Mouse (Mus musculus) brain, embryonic 14.5 days (tissue): ENCODE measurements at regions not wholly inside any gene's neighbourhood (a gene's known extent, or its start where the extent isn't known, plus 50 kb on each side); places are given as distances from the start of the nearest gene placed in this dataset.

Experiments used
- DNase-seq: peaks from one replicate; pipeline ENCODE4 v3.0.0-alpha.2; 2011; ENCODE audit warnings: low read depth
- CTCF ChIP-seq: fragments of 200-500 bp; IDR thresholded peaks from 2 replicates; pipeline ENCODE4 v1.5.1; 2012; ENCODE audit warnings: inconsistent platforms, mild to moderate bottlenecking, moderate library complexity, borderline replicate concordance; ENCODE audit not compliant: insufficient read depth, insufficient read length; ENCODE audit errors: extremely low read depth
- POLR2A ChIP-seq: fragments of 200-500 bp; IDR thresholded peaks from 2 replicates; pipeline ENCODE4 v1.6.1; 2012; ENCODE audit warnings: mild to moderate bottlenecking, inconsistent platforms, borderline replicate concordance; ENCODE audit not compliant: poor library complexity, insufficient read depth, insufficient read length, severe bottlenecking; ENCODE audit errors: extremely low read depth

DNA sequence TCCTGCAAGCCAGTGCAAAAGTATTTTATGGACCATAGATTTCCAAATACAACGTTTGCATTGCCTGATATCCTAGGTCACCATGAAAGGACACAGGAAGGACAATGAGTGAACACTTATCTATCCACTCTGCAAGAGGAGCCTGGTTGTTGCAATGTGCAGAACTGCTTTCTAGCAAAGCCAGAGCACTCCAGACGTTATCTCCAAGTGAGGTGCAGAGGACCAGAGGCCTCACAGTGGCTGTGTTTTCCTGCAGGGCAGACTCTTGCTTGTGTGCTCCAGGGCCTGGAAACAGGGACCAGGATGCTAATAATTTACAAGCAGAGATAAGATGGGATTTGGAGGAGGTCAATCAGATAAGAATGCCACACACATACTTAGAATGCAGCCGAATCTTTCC, 226.0 kb upstream of the Spdye4c start:
- DNase-seq: no peak
- TF ChIP-seq POLR2A: no peak
- TF ChIP-seq CTCF: no peak

DNA sequence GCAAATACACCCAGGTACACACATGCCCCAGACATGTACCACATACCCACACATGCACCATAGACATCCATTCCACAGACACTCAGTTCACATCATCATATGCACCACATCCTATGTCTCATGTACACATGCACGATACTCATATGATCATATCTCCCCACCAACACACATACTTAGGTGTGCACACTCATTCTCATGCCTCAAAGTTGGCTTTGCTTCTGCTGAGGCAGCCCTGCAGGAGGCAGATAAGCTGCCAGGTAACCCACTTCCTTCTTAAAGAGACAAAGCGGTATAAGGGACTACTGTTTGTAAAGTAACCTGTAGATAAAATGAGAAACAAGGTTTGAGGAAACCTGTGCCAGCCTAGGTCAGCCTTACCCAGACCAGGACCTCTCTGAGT, 225.2 kb upstream of the Spdye4c start:
- no peak for DNase-seq
- TF ChIP-seq POLR2A: no peak

DNA sequence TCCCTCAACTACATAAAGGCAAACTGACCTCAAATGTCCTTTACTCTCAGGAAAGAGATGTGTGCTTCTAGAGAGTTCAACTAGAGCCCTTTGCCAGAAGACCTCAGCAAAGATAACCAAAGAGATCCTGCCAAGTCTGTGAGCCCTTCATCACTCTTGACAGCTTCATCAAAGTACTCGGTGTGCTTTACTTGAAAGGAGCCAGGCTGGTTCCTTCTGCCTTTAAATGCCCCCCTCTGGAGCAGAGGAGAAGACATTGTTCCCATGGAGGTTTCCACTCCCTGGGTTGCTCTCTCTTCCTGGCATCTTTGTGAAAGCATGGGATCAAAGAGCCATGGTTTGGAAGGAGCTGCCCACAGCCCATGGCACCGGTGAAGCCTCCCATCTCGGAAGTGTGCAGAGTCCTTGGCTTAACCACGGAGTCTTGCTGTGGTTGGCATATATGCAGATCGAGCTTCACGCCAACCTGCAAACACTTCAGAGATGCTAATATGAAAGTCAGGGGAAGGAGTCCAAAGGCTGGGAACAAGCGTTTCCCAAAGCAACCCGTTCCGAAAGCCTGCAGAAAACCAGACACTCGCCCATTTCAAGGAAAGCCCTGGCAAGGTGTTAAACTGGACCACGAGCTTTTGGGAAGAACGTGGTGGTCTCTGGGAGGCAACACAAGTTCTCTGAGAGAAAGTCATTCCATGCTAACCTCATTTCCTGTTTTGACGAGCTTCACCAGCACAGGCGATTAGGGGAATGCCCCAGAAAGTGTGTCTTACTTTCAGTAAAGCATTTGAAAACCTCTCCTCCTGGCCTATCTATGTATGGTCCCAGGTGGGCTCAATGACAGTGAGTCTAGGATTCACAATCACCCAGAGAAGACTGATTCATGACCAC, 223.5 kb upstream of the Spdye4c start:
- no peak for DNase-seq
- TF ChIP-seq CTCF (no peak), POLR2A (no peak)

DNA sequence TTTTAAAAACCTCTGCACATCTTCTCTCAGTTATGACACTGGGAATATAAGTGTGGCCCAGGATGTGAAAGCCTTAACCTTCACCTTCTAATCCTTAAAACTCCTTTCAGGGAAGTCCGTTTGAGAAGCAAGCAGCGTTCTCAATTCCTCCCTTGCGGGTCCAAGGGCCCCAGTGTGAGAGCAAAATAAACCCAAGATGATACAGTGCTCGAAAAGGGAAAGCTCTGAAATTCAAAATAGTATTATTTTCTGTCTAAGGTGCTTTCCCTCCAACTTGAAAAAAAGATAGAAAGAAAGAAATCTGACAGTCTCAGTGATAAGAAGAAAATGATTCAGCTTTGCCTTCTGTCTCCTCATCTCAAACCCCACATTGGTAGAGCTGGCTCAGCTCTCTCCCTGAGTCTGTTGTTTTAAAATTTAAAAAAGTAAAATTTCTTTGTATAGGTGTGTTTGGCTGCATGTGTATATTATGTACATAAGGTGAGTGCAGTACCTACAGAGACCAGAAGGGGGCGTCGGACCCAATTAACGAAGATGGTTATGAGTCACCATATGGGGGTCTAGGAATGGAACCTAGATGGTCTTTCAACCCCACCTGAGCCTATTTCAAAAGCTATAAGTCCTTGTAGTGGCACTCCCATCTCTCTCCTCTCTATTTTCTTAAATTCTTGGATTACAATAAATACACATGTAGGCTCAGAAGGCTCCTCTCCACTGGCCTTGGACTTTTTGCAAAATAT, 222.3 kb upstream of the Spdye4c start:
- peak; percentile 45; the same call in 1 of the 2 replicates for TF ChIP-seq CTCF
- TF ChIP-seq POLR2A: no peak
- no peak for DNase-seq

DNA sequence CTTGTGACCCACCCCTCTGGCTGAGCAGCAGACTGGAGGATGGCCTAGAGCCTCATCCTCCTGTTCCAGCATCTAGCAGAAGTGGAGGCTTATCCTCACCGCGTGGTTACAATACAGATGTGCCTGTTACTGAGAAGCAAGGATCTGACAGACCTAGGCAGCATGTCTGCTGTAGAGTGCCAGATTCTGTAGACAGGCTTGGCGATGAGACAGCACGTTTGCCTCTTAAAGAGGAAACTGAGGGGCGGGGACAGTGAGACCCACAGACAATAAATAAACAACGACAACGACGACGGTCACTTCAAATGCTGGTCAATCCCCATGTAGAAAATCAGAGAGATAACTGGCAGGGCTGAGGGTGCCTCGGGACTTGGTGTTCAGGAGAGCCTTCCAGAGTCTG, 220.2 kb upstream of the Spdye4c start:
- TF ChIP-seq CTCF (no peak), POLR2A (no peak)

DNA sequence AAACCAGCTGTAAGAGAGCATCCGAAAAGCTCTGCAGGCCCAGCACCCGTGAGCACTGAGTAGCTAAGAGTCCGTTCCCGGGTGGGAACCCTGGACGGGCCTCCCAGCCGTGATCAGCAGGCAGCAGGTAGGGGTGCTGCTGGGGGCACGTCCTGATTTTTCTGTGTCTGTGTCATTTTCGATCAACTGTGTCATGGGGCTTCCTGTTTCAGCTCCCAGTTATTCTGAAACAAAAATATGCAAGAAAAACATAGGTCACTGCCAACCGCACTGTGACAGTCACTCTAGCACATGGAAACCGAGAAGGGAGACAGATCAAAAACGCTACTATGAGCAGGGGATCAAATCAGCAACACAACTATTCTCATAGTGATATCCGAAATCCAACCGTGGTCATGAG, 218.8 kb upstream of the Spdye4c start:
- no peak for TF ChIP-seq CTCF
- no peak for TF ChIP-seq POLR2A
- DNase-seq: no peak

More for the DNA sequence above, 220.2 kb upstream of the Spdye4c start:
- DNase-seq: no peak

DNA sequence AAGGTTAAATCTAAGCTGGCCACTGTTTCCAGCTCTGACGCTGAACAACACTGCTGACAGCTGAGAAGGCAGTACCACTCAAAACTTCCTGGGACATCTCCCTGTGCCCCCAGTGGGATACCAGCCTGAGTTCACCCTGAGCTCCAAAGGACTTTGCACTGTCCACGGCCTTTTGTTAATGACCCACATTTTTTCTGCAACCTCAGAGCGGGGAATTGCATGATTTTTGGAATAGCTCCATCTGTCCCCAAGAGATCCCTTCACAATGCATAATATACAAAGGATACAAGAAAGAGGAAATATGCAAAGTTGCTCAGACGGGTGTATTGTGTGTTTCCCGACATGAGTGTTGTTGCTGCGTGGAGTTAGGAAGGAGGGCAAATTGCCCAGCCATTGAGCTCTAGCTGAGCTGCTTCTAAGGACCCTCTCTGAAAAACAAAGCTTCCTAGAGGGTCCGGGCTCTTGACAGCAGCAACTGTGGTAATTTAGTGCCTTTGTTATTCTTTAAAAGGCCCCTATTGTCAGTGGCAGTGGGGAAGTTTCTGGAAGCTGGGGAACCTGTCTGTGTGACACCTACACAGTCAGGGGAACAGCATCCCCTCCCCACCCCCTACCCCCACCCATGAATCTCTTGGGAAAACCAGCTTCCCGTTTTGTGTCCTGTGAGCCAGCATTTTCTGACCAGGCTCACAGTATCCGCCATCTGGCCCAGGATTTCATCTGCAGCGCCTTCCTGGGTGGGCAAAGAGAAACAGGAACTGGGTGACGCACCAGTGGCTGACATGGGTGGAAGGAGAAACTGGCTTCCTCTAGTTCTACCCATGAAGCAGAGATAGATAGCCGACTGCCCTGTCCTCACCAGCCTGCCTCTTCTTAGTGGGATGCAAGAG, 217.4 kb upstream of the Spdye4c start:
- DNase-seq: peak; percentile 83
- TF ChIP-seq CTCF (no peak), POLR2A (no peak)

DNA sequence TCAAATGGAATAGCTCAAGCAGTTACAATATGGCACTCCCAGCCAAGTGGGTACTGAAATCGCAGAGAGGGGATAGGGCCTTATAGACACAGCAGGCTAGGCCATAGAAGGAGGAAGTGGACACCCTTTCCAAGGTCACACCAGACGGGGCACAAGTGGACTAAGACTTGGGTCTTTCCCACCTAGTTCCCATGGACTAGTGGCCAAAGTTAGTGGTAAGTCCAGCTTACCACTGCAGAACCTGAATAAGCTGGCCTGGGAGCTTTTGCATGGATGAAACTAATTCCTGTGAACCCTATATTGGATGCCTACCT, 216.8 kb upstream of the Spdye4c start:
- DNase-seq: no peak
- no peak for TF ChIP-seq POLR2A
- TF ChIP-seq CTCF: no peak

DNA sequence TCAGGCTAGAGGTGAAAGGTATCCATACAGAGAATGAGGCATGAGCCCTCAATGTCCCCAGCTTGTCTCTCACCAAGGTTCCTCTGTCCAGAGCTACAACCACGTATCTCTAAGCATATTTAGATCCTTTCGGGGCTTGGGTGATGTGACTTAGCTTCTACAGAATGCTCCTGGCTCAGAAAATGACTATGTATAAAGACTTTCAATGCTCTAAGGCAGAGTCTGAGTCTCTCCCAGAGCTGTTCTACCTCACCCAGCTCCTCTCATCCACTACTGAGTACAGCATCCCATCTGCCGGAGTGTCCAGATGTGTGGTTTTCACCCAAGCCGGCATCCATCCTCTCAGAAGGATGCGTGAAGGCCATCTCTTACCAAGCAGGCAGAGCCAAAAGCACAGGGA, 216.1 kb upstream of the Spdye4c start:
- DNase-seq: no peak
- no peak for TF ChIP-seq CTCF
- no peak for TF ChIP-seq POLR2A

DNA sequence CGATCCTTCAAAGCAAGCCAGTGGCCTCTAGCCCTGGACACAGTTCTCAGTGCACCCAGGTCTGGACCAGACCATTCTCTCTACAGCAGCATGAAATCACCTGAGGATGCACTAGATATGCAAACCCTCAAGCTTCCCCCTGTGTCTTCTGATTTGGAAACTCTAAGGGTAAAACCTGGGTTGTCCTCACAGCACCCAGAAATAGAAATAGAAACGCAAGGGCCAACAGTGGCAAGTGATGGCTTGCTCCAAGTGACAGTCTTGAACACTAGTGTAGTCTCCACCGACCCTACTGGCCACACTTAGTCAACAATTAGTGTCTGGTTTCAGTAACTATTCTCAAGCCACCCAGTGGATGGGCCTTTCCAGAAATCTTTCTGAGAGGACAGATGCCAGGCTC, 215.2 kb upstream of the Spdye4c start:
- TF ChIP-seq POLR2A: no peak
- TF ChIP-seq CTCF: no peak

DNA sequence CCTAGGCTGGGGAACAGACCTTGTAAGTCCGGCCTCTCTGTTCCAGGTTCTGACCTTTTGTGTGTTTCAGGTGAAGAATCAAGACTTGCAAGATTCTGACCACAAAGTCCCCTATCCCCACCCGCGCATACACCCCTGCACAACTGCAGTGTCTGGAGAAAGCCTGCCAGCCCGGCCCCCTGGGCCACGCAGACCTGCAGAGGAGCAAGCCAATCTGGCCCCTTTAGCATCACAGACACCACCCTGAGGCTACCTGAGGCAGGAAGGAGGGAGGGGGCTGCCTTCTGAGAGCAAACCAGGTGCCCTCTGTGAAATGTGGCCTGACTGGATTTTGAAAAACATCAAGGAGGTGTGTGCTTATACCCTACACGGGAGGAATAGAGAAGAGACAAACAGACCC, 213.8 kb upstream of the Spdye4c start:
- no peak for DNase-seq
- TF ChIP-seq POLR2A (no peak), CTCF (no peak)

More for the DNA sequence above, 215.2 kb upstream of the Spdye4c start:
- no peak for DNase-seq
